Mouse (Mus musculus) myocyte (in vitro differentiated cells): Measurements from ENCODE around the gene Abhd15. TPM values are rescaled to one million over a fixed set of nuclear protein-coding genes. Genes with fewer than 3 reads are reported as not detected.

Experiments
- H3K27me3 ChIP-seq: one replicate; pipeline ENCODE4 v1.6.1; 2011; ENCODE audit not compliant: control insufficient read depth, insufficient read depth, insufficient read length
- H3K36me3 ChIP-seq: one replicate; pipeline ENCODE4 v1.6.1; 2011; ENCODE audit not compliant: control insufficient read depth, insufficient read depth
- H3K4me2 ChIP-seq: one replicate; pipeline ENCODE4 v1.6.1; 2011; ENCODE audit warnings: low read depth, control low read depth
- H3K4me3 ChIP-seq: one replicate; pipeline ENCODE4 v1.5.1; 2011; ENCODE audit warnings: mild to moderate bottlenecking, control low read depth, moderate library complexity
- H3K79me2 ChIP-seq: one replicate; pipeline ENCODE4 v1.6.1; 2011; ENCODE audit not compliant: control insufficient read depth, insufficient read depth
- H3ac ChIP-seq: one replicate; pipeline ENCODE4 v1.6.1; 2011; ENCODE audit not compliant: control insufficient read depth, insufficient read length
- CEBPB ChIP-seq: IDR thresholded peaks from 2 replicates; pipeline ENCODE4 v1.6.1; 2011; ENCODE audit warnings: mild to moderate bottlenecking, moderate library complexity; ENCODE audit not compliant: poor library complexity, insufficient read depth, severe bottlenecking
- E2F4 ChIP-seq: IDR thresholded peaks from one replicate; pipeline ENCODE4 v1.6.1; 2011; ENCODE audit warnings: mild to moderate bottlenecking, control low read depth, moderate library complexity; ENCODE audit not compliant: insufficient read depth
- MAX ChIP-seq: IDR thresholded peaks from one replicate; pipeline ENCODE4 v1.6.1; 2011; ENCODE audit warnings: low read depth, mild to moderate bottlenecking, control low read depth
- MYOD1 ChIP-seq, 3 experiments: IDR thresholded peaks; one replicate each; pipeline ENCODE4 v1.6.1; 2011; ENCODE audit warnings: control low read depth in 2 of 3, low read depth in 2 of 3, mild to moderate bottlenecking in 2 of 3, moderate library complexity in 1 of 3; ENCODE audit not compliant: insufficient read length in 2 of 3, control insufficient read depth in 1 of 3
- MYOG ChIP-seq, 3 experiments: IDR thresholded peaks; one replicate each; pipeline ENCODE4 v1.6.1; 2011; ENCODE audit warnings: control low read depth in 2 of 3, low read depth in 2 of 3, mild to moderate bottlenecking in 2 of 3; ENCODE audit not compliant: insufficient read length in 2 of 3, control insufficient read depth in 1 of 3, insufficient read depth in 1 of 3
- POLR2A ChIP-seq: IDR thresholded peaks from one replicate; pipeline ENCODE4 v1.6.1; 2011; ENCODE audit warnings: low read depth, mild to moderate bottlenecking, control low read depth, moderate library complexity; ENCODE audit not compliant: insufficient read length
- POLR2AphosphoS2 ChIP-seq: IDR thresholded peaks from one replicate; pipeline ENCODE4 v1.6.1; 2011; ENCODE audit warnings: low read depth, control low read depth; ENCODE audit not compliant: insufficient read length
- REST ChIP-seq: IDR thresholded peaks from one replicate; pipeline ENCODE4 v1.6.1; 2011; ENCODE audit warnings: mild to moderate bottlenecking, control low read depth, moderate library complexity; ENCODE audit not compliant: insufficient read depth, insufficient read length
- SRF ChIP-seq: IDR thresholded peaks from one replicate; pipeline ENCODE4 v1.6.1; 2011; ENCODE audit warnings: low read depth; ENCODE audit not compliant: control insufficient read depth, insufficient read length
- TCF12 ChIP-seq: IDR thresholded peaks from one replicate; pipeline ENCODE4 v1.6.1; 2011; ENCODE audit warnings: mild to moderate bottlenecking, control low read depth; ENCODE audit not compliant: poor library complexity, insufficient read depth, severe bottlenecking
- TCF3 ChIP-seq: IDR thresholded peaks from one replicate; pipeline ENCODE4 v1.6.1; 2011; ENCODE audit warnings: low read depth, control low read depth; ENCODE audit not compliant: insufficient read length
- USF1 ChIP-seq: IDR thresholded peaks from one replicate; pipeline ENCODE4 v1.6.1; 2011; ENCODE audit warnings: low read depth, mild to moderate bottlenecking, control low read depth, moderate library complexity
- polyA plus RNA-seq: library from polyadenylated mRNA; unstranded; fragments of >200 nt; fragmentation: generic; extraction: Trizol; gene quantifications from one replicate; pipeline ENCODE4 v1.2.1, GENCODE M21; 2012; ENCODE audit warnings: missing spikeins

The Abhd15 gene
- polyA plus RNA-seq, 1 experiment, result 1.4 TPM

- H3ac ChIP-seq, result peak within 1 kb of the TSS; percentile 82
- peak within 1 kb of the TSS; percentile 100 for H3K4me2 ChIP-seq
- no peaks in the 10 kb centered on the region for H3K36me3 ChIP-seq
- peak within 1 kb of the TSS; percentile 57 for H3K4me3 ChIP-seq
- H3K27me3 ChIP-seq, result no peaks in the 10 kb centered on the region
- peaks cover 57% of the 10 kb centered on the region for H3K79me2 ChIP-seq
- TF ChIP-seq REST (no peak), MYOG (IDR thresholded peaks at IDR 0.05; ENCODE audit: control insufficient read depth in 1 of 3, insufficient read depth in 1 of 3, insufficient read length in 2 of 3, low read depth in 2 of 3) (peak in 2 of 3 experiments; percentile 49 to 71), TCF3 (no peak), MYOD1 (IDR thresholded peaks at IDR 0.05; ENCODE audit: control insufficient read depth in 1 of 3, insufficient read length in 2 of 3, low read depth in 2 of 3) (peak in 2 of 3 experiments; percentile 40 to 84), POLR2A (peak; percentile 46), POLR2AphosphoS2 (peak; percentile 25), MAX (no peak), CEBPB (no peak), E2F4 (no peak), USF1 (no peak), TCF12 (no peak), SRF (no peak)
These were observed 21.2 kb upstream of the Abhd15 start, which contains the start of gene Git1 for GRCm38 (mm10) chr11:77493512-77494343. Gene Git1, plus strand, starts transcription at chr11:77493562.

- H3K4me2 ChIP-seq, result peak overlapping the region; percentile 97
- no peaks in the 10 kb centered on the region for H3K27me3 ChIP-seq
- peak overlapping the region; percentile 57 for H3K4me3 ChIP-seq
- peaks cover 55% of the 10 kb centered on the region for H3K79me2 ChIP-seq
- peak overlapping the region; percentile 82 for H3ac ChIP-seq
- H3K36me3 ChIP-seq, result no peaks in the 10 kb centered on the region
- peak in 2 of 3 experiments; percentile 60 to 69 for TF ChIP-seq MYOD1 (IDR thresholded peaks at IDR 0.05; ENCODE audit: control insufficient read depth in 1 of 3, insufficient read length in 2 of 3, low read depth in 2 of 3)
- no peak for TF ChIP-seq CEBPB
- no peak for TF ChIP-seq REST
These were observed 20.6 kb upstream of the Abhd15 start for GRCm38 (mm10) chr11:77494344-77494676.

GRCm38 (mm10) chr11:77494782-77495181 is 20.1 kb upstream of the Abhd15 start:
- peak overlapping the region; percentile 57 for H3K4me3 ChIP-seq
- TF ChIP-seq CEBPB (no peak), TCF3 (no peak), SRF (no peak), POLR2AphosphoS2 (no peak), MYOG (IDR thresholded peaks at IDR 0.05; ENCODE audit: control insufficient read depth in 1 of 3, insufficient read depth in 1 of 3, insufficient read length in 2 of 3, low read depth in 2 of 3) (no peak), TCF12 (no peak), E2F4 (no peak), POLR2A (no peak), REST (no peak), MYOD1 (IDR thresholded peaks at IDR 0.05; ENCODE audit: control insufficient read depth in 1 of 3, insufficient read length in 2 of 3, low read depth in 2 of 3) (no peak), MAX (no peak), USF1 (no peak)
- H3K36me3 ChIP-seq, result no peaks in the 10 kb centered on the region
- no peak overlapping the region for H3ac ChIP-seq
- peaks cover 55% of the 10 kb centered on the region for H3K79me2 ChIP-seq
- H3K27me3 ChIP-seq, result no peaks in the 10 kb centered on the region
- H3K4me2 ChIP-seq, result peak overlapping the region; percentile 97

- Histone ChIP-seq H3K4me3 (no peak overlapping the region), H3K27me3 (no peaks in the 10 kb centered on the region), H3K4me2 (no peak overlapping the region), H3K79me2 (peaks cover 55% of the 10 kb centered on the region), H3K36me3 (no peaks in the 10 kb centered on the region), H3ac (no peak overlapping the region)
- TF ChIP-seq TCF12, result no peak
- TF ChIP-seq SRF, result no peak
- TF ChIP-seq MAX, result no peak
- TF ChIP-seq MYOD1 (IDR thresholded peaks at IDR 0.05; ENCODE audit: control insufficient read depth in 1 of 3, insufficient read length in 2 of 3, low read depth in 2 of 3), result no peak
- no peak for TF ChIP-seq REST
- no peak for TF ChIP-seq POLR2A
- no peak for TF ChIP-seq TCF3
- no peak for TF ChIP-seq POLR2AphosphoS2
- no peak for TF ChIP-seq USF1
- no peak for TF ChIP-seq MYOG (IDR thresholded peaks at IDR 0.05; ENCODE audit: control insufficient read depth in 1 of 3, insufficient read depth in 1 of 3, insufficient read length in 2 of 3, low read depth in 2 of 3)
- no peak for TF ChIP-seq CEBPB
- TF ChIP-seq E2F4, result no peak
These were observed 19.4 kb upstream of the Abhd15 start for GRCm38 (mm10) chr11:77495507-77495906.
